Mouse (Mus musculus) ES-E14 (cell line): ENCODE results near the gene Macf1. TPM values are rescaled to one million over a fixed set of nuclear protein-coding genes. Genes with fewer than 3 reads are reported as not detected.

Source experiments
- DNase-seq: peaks from one replicate; pipeline ENCODE4 v3.0.0-alpha.2; 2013; ENCODE audit warnings: low read depth, low spot score
- H3K27ac ChIP-seq: 2 replicates; pipeline ENCODE4 v1.5.1; 2012; ENCODE audit warnings: low read depth, mild to moderate bottlenecking, low read length, moderate library complexity, mixed read lengths; ENCODE audit not compliant: poor library complexity, insufficient read depth, severe bottlenecking
- H3K36me3 ChIP-seq: 2 replicates; pipeline ENCODE4 v1.6.1; 2012; ENCODE audit warnings: mild to moderate bottlenecking, low read length, moderate library complexity, mixed read lengths; ENCODE audit not compliant: control insufficient read depth, poor library complexity, insufficient read depth, severe bottlenecking
- H3K4me1 ChIP-seq, 2 experiments: fragments of 150-350 bp in 1 of 2; sonication (generic) in 1 of 2; 2 replicates each; pipeline ENCODE4 v1.6.1; 2012; ENCODE audit warnings: low read length in 2 of 2, mild to moderate bottlenecking in 1 of 2, mixed read lengths in 1 of 2; ENCODE audit not compliant: control insufficient read depth in 2 of 2, insufficient read depth in 2 of 2, poor library complexity in 1 of 2
- H3K4me3 ChIP-seq, 2 experiments: fragments of 150-350 bp in 1 of 2; sonication (generic) in 1 of 2; 2 replicates each; pipeline ENCODE4 v1.5.1; 2012; ENCODE audit warnings: low read length in 2 of 2, low read depth in 1 of 2, mild to moderate bottlenecking in 1 of 2, mixed read lengths in 1 of 2; ENCODE audit not compliant: insufficient read depth in 1 of 2, poor library complexity in 1 of 2, severe bottlenecking in 1 of 2
- H3K9ac ChIP-seq: 2 replicates; pipeline ENCODE4 v1.6.1; 2012; ENCODE audit warnings: low read depth, mild to moderate bottlenecking, low read length, mixed read lengths; ENCODE audit not compliant: poor library complexity, insufficient read depth, severe bottlenecking
- H3K9me3 ChIP-seq: fragments of 150-350 bp; sonication (generic); 2 replicates; pipeline ENCODE4 v1.6.1; 2012; ENCODE audit warnings: low read depth, mild to moderate bottlenecking, low read length; ENCODE audit not compliant: control insufficient read depth, insufficient read depth
- CHD2 ChIP-seq: IDR thresholded peaks from 2 replicates; pipeline ENCODE4 v1.6.1; 2014; ENCODE audit warnings: mild to moderate bottlenecking, low read depth, low read length, inconsistent platforms
- HCFC1 ChIP-seq: IDR thresholded peaks from 2 replicates; pipeline ENCODE4 v1.6.1; 2012; ENCODE audit warnings: low read length, inconsistent platforms, borderline replicate concordance; ENCODE audit not compliant: insufficient read depth
- MAFK ChIP-seq: IDR thresholded peaks from 2 replicates; pipeline ENCODE4 v1.6.1; 2014; ENCODE audit warnings: mild to moderate bottlenecking, low read depth, low read length, inconsistent platforms; ENCODE audit not compliant: insufficient read depth
- ZC3H11A ChIP-seq: IDR thresholded peaks from 2 replicates; pipeline ENCODE4 v1.6.1; 2012; ENCODE audit warnings: low read depth, mild to moderate bottlenecking, inconsistent platforms, low read length, borderline replicate concordance
- ZNF384 ChIP-seq: IDR thresholded peaks from 2 replicates; pipeline ENCODE4 v1.6.1; 2012; ENCODE audit warnings: low read depth, low read length, inconsistent platforms
- in situ Hi-C, 2 experiments: fragments of 600-800 bp; cut with MboI; formaldehyde crosslinking; loops; one replicate each; pipeline ENCODE4 v1.15.1; 2025; ENCODE audit warnings: low sequenced_read_pairs in 2 of 2, inconsistent platforms in 1 of 2; ENCODE audit not compliant: unreplicated experiment in 2 of 2
- total RNA-seq: library from RNA; depleted of rRNA; stranded (reverse); fragments of 300-350 nt; gene quantifications from 2 replicates; pipeline ENCODE4 v1.2.3, GENCODE M21; 2012

Gene Macf1
- total RNA-seq, 1 experiment: 277 TPM

GRCm38 (mm10) chr4:123543691-123544090 is 140.5 kb downstream of the Macf1 start:
- no peaks in the 10 kb centered on the region; the same call in 1 of the 2 replicates for H3K36me3 ChIP-seq
- TF ChIP-seq HCFC1 (no peak), MAFK (no peak), ZNF384 (no peak), CHD2 (no peak), ZC3H11A (no peak)

GRCm38 (mm10) chr4:123535271-123535670 is 148.9 kb downstream of the Macf1 start:
- peak; percentile 42 for DNase-seq

More at GRCm38 (mm10) chr4:123543691-123544090, 140.5 kb downstream of the Macf1 start:
- Histone ChIP-seq H3K27ac (no peak overlapping the region), H3K9me3 (no peaks in the 10 kb centered on the region), H3K4me3 (no peak overlapping the region), H3K9ac (no peak overlapping the region), H3K4me1 (peaks cover 0 to 4% of the 10 kb centered on the region in 2 experiments; a peak in 1 of 4 replicates)
- in situ Hi-C loops: no loop called here
- DNase-seq: no peak

GRCm38 (mm10) chr4:123532001-123532400 is 152.2 kb downstream of the Macf1 start:
- Histone ChIP-seq H3K9ac (no peak overlapping the region), H3K4me1 (peaks cover 4% of the 10 kb centered on the region in 2 experiments; a peak in 3 of 4 replicates), H3K4me3 (no peak overlapping the region), H3K27ac (no peak overlapping the region), H3K36me3 (peaks cover under 1% of the 10 kb centered on the region; the same call in 1 of the 2 replicates), H3K9me3 (no peaks in the 10 kb centered on the region)
- in situ Hi-C loops: no loop called here
- no peak for TF ChIP-seq MAFK
- no peak for TF ChIP-seq ZNF384
- TF ChIP-seq CHD2: no peak
- TF ChIP-seq HCFC1: no peak
- no peak for TF ChIP-seq ZC3H11A
- no peak for DNase-seq

More at GRCm38 (mm10) chr4:123535271-123535670, 148.9 kb downstream of the Macf1 start:
- TF ChIP-seq HCFC1: no peak
- peak; percentile 90 for TF ChIP-seq ZNF384
- no peaks in the 10 kb centered on the region for H3K9me3 ChIP-seq
- peaks cover 2% of the 10 kb centered on the region; the same call in 1 of the 2 replicates for H3K36me3 ChIP-seq
- no peak overlapping the region for H3K27ac ChIP-seq
- peaks cover 2% of the 10 kb centered on the region in 2 experiments; a peak in 1 of 4 replicates for H3K4me1 ChIP-seq
- in situ Hi-C loops: no loop called here
- no peak overlapping the region for H3K4me3 ChIP-seq
- no peak overlapping the region for H3K9ac ChIP-seq

GRCm38 (mm10) chr4:123530976-123531375 is 153.2 kb downstream of the Macf1 start:
- in situ Hi-C loops: no loop called here
- Histone ChIP-seq H3K9me3 (no peaks in the 10 kb centered on the region), H3K27ac (no peak overlapping the region), H3K4me3 (no peak overlapping the region), H3K4me1 (peaks cover 4% of the 10 kb centered on the region in 2 experiments; a peak in 3 of 4 replicates), H3K36me3 (peaks cover 3% of the 10 kb centered on the region; the same call in 1 of the 2 replicates), H3K9ac (no peak overlapping the region)
- DNase-seq: peak; percentile 56
- no peak for TF ChIP-seq ZC3H11A
- TF ChIP-seq CHD2: no peak
- no peak for TF ChIP-seq MAFK
- no peak for TF ChIP-seq ZNF384
- no peak for TF ChIP-seq HCFC1

- Histone ChIP-seq H3K9ac (no peak overlapping the region), H3K27ac (no peak overlapping the region), H3K4me3 (no peak overlapping the region), H3K4me1 (peaks cover 4% of the 10 kb centered on the region in 2 experiments; a peak in 3 of 4 replicates), H3K36me3 (peaks cover 3% of the 10 kb centered on the region; the same call in 1 of the 2 replicates), H3K9me3 (no peaks in the 10 kb centered on the region)
- in situ Hi-C loops: no loop called here
- TF ChIP-seq HCFC1 (no peak), ZC3H11A (no peak), ZNF384 (no peak), CHD2 (no peak), MAFK (no peak)
- DNase-seq: peak; percentile 31
Measured at GRCm38 (mm10) chr4:123529230-123529629, 154.9 kb downstream of the Macf1 start.
